Mouse (Mus musculus) lung, adult 10 weeks (tissue): ENCODE results near the gene Med1. TPM values are rescaled to one million over a fixed set of nuclear protein-coding genes. Genes with fewer than 3 reads are reported as not detected.

Source experiments
- polyA plus RNA-seq: library from polyadenylated mRNA; stranded (reverse); fragments of 350-450 nt; fragmentation: Illumina TruSeq; extraction: RNeasy Lipid Tissue Mini Kit (QIAGEN cat#74804); gene quantifications from one replicate; pipeline ENCODE4 v1.2.3, GENCODE M21; 2014; ENCODE audit warnings: low read depth, low replicate concordance; ENCODE audit not compliant: insufficient read depth

The Med1 gene
- polyA plus RNA-seq = 8.9 TPM

DNA sequence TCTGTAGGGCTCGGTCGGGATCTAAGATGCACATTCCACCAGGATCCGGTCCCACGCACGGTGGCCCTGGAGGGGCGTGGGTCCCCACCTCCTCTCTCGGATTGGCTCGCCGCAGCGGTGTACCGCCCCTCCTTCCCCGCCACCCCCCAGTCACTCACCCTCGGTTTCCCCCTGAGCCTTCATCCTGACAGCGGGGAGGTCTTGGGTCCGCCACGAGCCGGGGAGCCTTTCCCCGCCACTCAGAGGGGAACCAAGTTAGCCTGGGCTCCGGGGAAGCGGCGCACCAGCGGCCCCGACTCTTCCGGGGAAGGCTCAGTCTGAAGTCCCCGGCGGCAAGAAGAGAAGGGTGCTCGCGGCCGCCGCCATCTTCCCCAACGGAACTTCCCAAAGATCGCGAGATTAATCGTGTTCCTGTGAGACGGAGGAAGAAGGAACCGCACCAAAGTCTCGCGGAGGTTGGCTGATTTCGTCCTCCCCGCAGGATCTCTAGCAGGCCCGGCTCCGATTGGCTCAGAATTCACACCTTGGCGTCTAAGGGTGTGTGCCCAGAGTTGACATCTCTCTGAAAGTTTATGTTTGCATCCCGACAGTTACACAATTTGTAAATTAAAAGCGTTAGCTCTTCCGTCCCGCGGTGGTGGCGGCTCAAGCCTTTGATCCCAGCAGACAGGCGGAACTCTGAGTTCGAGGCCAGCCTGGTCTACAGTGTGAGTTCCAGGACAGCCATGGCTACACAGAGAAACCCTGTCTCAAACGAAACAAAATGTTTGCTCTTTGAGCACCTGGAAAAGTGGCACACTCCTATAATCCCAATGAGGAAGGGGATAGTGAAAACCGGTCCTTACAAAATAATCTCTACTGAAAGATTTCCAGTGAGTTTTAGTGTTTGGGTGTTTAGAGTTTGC, at the start of gene Med1:
TSS of gene Med1 (minus strand) at position 393 of the 905 bp plus-strand sequence.

DNA sequence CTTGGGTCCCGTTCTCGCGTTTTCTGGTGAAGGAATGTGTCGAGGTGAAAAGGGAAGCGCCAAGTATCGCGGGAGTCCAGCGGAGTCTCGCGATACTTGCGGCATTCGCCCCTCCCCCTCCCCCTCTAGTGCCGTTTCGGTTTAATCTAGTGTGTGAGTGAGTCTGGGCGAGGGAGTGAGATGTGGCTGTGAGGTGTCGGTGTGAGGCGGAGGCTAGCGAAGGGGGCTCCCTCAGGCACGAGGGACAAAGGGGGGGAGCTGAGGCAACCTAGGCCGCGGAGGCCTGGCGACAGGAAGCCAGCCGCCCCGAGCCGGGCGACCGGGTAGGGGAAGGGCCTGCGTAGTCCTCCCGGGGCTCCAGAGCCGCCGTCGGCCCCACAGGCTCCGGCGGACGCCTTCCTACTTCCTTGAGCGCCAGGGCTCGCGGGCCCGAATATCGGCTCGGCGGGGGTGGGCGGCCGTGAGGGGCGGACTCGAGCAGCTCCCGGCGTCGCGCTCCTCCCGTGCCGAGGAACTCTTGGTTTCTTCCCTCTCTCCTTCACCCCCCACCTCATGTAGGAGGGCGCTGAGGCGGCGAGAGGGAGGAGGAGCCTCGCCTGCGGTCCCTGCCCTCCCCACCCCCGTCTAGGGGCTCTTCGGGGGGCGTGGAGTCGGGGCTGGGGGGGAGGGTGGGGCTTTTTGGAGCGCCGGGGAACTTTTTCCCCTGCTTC, 9.7 kb upstream of the Med1 start, which contains the start of gene Cdk12:
TSS of gene Cdk12 (plus strand) at position 419 of the 710 bp plus-strand sequence.

DNA sequence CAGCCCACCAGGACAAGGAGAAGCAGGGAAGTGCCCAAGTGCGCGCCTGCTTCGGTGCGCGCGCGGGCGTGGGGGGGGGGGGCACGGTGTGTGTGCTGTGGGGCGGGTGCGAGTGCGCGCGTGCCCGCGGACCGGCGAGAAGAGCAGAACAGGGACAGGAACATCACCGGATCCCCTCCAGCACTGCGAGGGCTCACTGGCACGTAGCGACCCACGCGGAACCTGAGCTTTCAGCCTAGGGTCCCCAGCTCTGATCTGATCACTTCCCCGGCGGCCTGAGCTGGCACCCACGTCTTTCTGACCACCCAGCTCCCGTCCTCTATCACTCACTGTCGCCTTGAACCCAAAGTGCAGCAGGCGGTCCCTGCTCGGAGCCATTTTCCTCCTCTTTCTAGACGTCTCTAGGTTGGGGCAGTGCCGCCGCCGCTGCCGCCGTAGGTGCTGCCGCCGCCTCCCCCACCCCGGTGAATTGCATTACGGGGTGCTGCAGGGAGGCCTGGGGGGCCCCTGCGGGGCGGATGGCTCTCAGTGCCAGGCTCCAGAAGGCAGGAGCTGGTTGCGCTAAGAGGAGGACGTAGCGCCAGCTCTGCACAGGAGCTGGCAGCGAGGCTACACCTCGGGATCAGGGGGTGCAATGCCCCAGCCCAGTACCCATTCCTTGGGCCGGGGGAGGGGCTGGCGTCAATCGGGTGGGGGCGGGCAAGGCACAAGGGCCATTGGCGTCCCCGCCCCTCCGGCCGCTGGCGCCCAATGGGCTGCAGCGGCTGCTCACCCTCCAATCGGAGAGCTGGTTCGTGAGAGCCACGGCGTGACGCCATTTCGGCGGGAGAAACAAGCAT, 43.1 kb downstream of the Med1 start, which contains the start of gene Fbxl20:
TSS of gene Fbxl20 (minus strand) at position 618 of the 839 bp plus-strand sequence.

Other genes starting within 250 kb of the Med1 start
- gene Plxdc1, start 206.8 kb downstream of the Med1 start, polyA plus RNA-seq = 5.2 TPM
- gene Arl5c, start 197.1 kb downstream of the Med1 start, polyA plus RNA-seq = 7.8 TPM
- gene Cacnb1, start 170.3 kb downstream of the Med1 start, polyA plus RNA-seq = 4.4 TPM
- gene Rpl19, start 166.6 kb downstream of the Med1 start, polyA plus RNA-seq = 2,146 TPM
- 0.93 TPM for gene Stac2, start 139.8 kb downstream of the Med1 start, polyA plus RNA-seq
- 6.6 TPM for gene Fbxl20, start 42.9 kb downstream of the Med1 start, polyA plus RNA-seq
- gene Cdk12, start 9.8 kb upstream of the Med1 start, polyA plus RNA-seq = 5.9 TPM
- not detected for gene Neurod2, start 136.4 kb upstream of the Med1 start, polyA plus RNA-seq
- 21.2 TPM for gene Ppp1r1b, start 155.1 kb upstream of the Med1 start, polyA plus RNA-seq
- gene Stard3, start 165.1 kb upstream of the Med1 start, polyA plus RNA-seq = 34.9 TPM
- gene Tcap, start 190.5 kb upstream of the Med1 start, polyA plus RNA-seq = 57.0 TPM
- gene Pnmt, start 193.2 kb upstream of the Med1 start, polyA plus RNA-seq = 1.6 TPM
- 6.1 TPM for gene Pgap3, start 207.2 kb upstream of the Med1 start, polyA plus RNA-seq
- 9.0 TPM for gene Erbb2, start 219.2 kb upstream of the Med1 start, polyA plus RNA-seq
- 123 TPM for gene Mien1, start 245.7 kb upstream of the Med1 start, polyA plus RNA-seq